Mouse (Mus musculus): ENCODE measurements around the gene Gm21739. TPM values are rescaled to one million over a fixed set of nuclear protein-coding genes. Genes with fewer than 3 reads are reported as not detected.
"Not testable (repeated sequence)": the region's sequence is repeated elsewhere in the genome, so short reads cannot be mapped to it uniquely, and the experiment has no call there.

Gene Gm21739
- not detected in 2 replicates for polyA plus RNA-seq (2014; fragmentation: Nextera tagmentation; extraction: Ambion mirVana)

DNA sequence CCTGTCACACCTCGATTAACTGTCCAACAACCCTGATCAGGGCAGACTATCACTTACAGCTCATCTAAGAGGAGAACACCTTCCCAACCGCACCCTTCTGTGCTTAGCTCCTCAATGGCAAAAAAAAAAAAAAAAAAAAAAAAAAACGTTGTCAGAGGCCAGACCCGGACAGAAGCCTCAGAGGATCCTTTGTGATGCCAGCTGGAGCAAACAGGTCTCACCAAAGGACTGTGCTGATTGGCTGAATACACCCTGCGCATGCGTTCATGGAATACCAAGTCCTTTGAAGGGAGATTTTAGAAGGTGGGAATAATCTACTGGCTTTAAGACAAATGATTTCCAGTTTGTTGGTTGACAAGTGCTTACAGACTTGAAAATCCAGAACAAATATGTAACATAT is at the start of gene Gm21739:
TSS of gene Gm21739 (minus strand) at position 101 of the 400 bp plus-strand sequence.
- not testable (repeated sequence) for H3K36me3 ChIP-seq (ENCODE audit: insufficient read depth); H3K9ac ChIP-seq; H3K4me1 ChIP-seq (ENCODE audit: insufficient read depth); ATAC-seq (ENCODE audit: insufficient read depth); H3K4me3 ChIP-seq (ENCODE audit: low read depth, low read length); H3K27me3 ChIP-seq (ENCODE audit: insufficient read depth, low read length); H3K27ac ChIP-seq (ENCODE audit: low read depth); H3K4me2 ChIP-seq; DNase-seq; H3K9me3 ChIP-seq (ENCODE audit: low read depth, low read length)
- no CpG with 5 or more reads among the region's 6 CpGs for WGBS

All from lung, embryonic 14.5 days (tissue).